Mouse (Mus musculus) forebrain, embryonic 14.5 days (tissue): ENCODE measurements around the gene Hdac6. TPM values are rescaled to one million over a fixed set of nuclear protein-coding genes. Genes with fewer than 3 reads are reported as not detected.

Source experiments
- ATAC-seq: fragments of 200-750 bp; cut with Nextera tagmentation; 2 replicates; pipeline ENCODE4 v1.8.0; 2017; ENCODE audit warnings: mild to moderate bottlenecking, moderate library complexity
- DNase-seq: peaks from one replicate; pipeline ENCODE4 v3.0.0-alpha.2; 2015; ENCODE audit warnings: low spot score
- H3K27ac ChIP-seq: fragments of 300-500 bp; sonication (generic); 2 replicates; pipeline ENCODE4 v1.5.1; 2014; ENCODE audit warnings: low read depth, mild to moderate bottlenecking, control low read depth, low read length, moderate library complexity
- H3K27me3 ChIP-seq: fragments of 300-500 bp; sonication (generic); replicated peaks from 2 replicates; pipeline ENCODE4 v1.6.1; 2014; ENCODE audit warnings: low read length, control low read depth, mixed read lengths; ENCODE audit not compliant: control insufficient read depth, insufficient read depth
- H3K36me3 ChIP-seq: fragments of 300-500 bp; sonication (generic); 2 replicates; pipeline ENCODE4 v1.6.1; 2014; ENCODE audit warnings: low read length, control low read depth; ENCODE audit not compliant: control insufficient read depth, insufficient read depth
- H3K4me1 ChIP-seq: fragments of 300-500 bp; sonication (generic); 2 replicates; pipeline ENCODE4 v1.6.1; 2014; ENCODE audit warnings: antibody characterized with exemption, low read length, control low read depth; ENCODE audit not compliant: control insufficient read depth, insufficient read depth
- H3K4me2 ChIP-seq: fragments of 300-500 bp; sonication (generic); 2 replicates; pipeline ENCODE4 v1.6.1; 2014; ENCODE audit warnings: mild to moderate bottlenecking, control low read depth, low read length
- H3K4me3 ChIP-seq: fragments of 300-500 bp; sonication (generic); 2 replicates; pipeline ENCODE4 v1.5.1; 2014; ENCODE audit warnings: low read depth, low read length, control low read depth
- H3K9ac ChIP-seq: fragments of 300-500 bp; sonication (generic); 2 replicates; pipeline ENCODE4 v1.6.1; 2014; ENCODE audit warnings: mild to moderate bottlenecking, low read length, control low read depth, moderate library complexity
- H3K9me3 ChIP-seq: fragments of 300-500 bp; sonication (generic); replicated peaks from 2 replicates; pipeline ENCODE4 v1.6.1; 2016; ENCODE audit warnings: low read length, control low read depth, mixed read lengths; ENCODE audit not compliant: control insufficient read depth
- WGBS: fragments of 180-500 bp; shearing (Covaris S2); extraction: QIAGEN DNeasy Blood & Tissue Kit; methylation state at CpG from one replicate; pipeline ENCODE4 v1.1.7; 2014; 5-methylcytosine and 5-hydroxymethylcytosine counted together
- polyA plus RNA-seq: library from polyadenylated mRNA; unstranded; fragments of >200 nt; fragmentation: Nextera tagmentation; extraction: Ambion mirVana; gene quantifications from 2 replicates; pipeline ENCODE4 v1.2.1, GENCODE M21; 2014

Hdac6 gene
- polyA plus RNA-seq, 1 experiment from 2014 or later: 43.3 TPM

- Histone ChIP-seq H3K4me2 (no peak within 1 kb of the TSS), H3K9ac (no peak within 1 kb of the TSS), H3K9me3 (no peaks in the 10 kb centered on the region), H3K27ac (no peak within 1 kb of the TSS), H3K4me3 (no peak within 1 kb of the TSS), H3K27me3 (no peaks in the 10 kb centered on the region), H3K4me1 (no peaks in the 10 kb centered on the region), H3K36me3 (0 out of 2 replicates have a peak, but pooled peaks cover 11% of the 10 kb centered on the region)
- 80% methylated on average over 5 of the region's 5 CpGs for WGBS
- ATAC-seq (no peak), DNase-seq (no peak)
These were observed 40.0 kb downstream of the Hdac6 start, which contains the start of gene Gm10491 for GRCm38 (mm10) chrX:7907735-7908134. Gm10491 (minus strand) TSS chrX:7907835.

GRCm38 (mm10) chrX:7904441-7904840 lies 43.2 kb downstream of the Hdac6 start:
- H3K27ac ChIP-seq: no peak overlapping the region
- H3K4me2 ChIP-seq: no peak overlapping the region
- H3K27me3 ChIP-seq: no peaks in the 10 kb centered on the region
- 95% methylated on average over 5 of the region's 5 CpGs for WGBS
- H3K36me3 ChIP-seq: 0 out of 2 replicates have a peak, but pooled peaks cover 11% of the 10 kb centered on the region
- ATAC-seq (no peak), DNase-seq (no peak)
- H3K9ac ChIP-seq: no peak overlapping the region
- H3K4me1 ChIP-seq: no peaks in the 10 kb centered on the region
- no peaks in the 10 kb centered on the region for H3K9me3 ChIP-seq
- no peak overlapping the region for H3K4me3 ChIP-seq

GRCm38 (mm10) chrX:7898880-7899874 lies 48.5 kb downstream of the Hdac6 start, which contains the start of the genes Pqbp1 and Timm17b:
Pqbp1 (minus strand) TSS chrX:7899269.
Timm17b (plus strand) TSS chrX:7899357.
- H3K27ac ChIP-seq: peak within 1 kb of the TSS; percentile 76
- H3K27me3 ChIP-seq: no peaks in the 10 kb centered on the region
- H3K36me3 ChIP-seq: peaks cover 21% of the 10 kb centered on the region
- peak within 1 kb of the TSS; percentile 65 for H3K9ac ChIP-seq
- WGBS: 29% methylated on average over 62 of the region's 62 CpGs
- DNase-seq: peak; percentile 97
- H3K4me2 ChIP-seq: peak within 1 kb of the TSS; percentile 56
- peak; percentile 99 for ATAC-seq
- no peaks in the 10 kb centered on the region for H3K9me3 ChIP-seq
- peak within 1 kb of the TSS; percentile 52 for H3K4me3 ChIP-seq
- H3K4me1 ChIP-seq: no peaks in the 10 kb centered on the region

- peak overlapping the region; percentile 52 for H3K4me3 ChIP-seq
- ATAC-seq (no peak), DNase-seq (no peak)
- H3K9ac ChIP-seq: peak overlapping the region; percentile 65
- no peaks in the 10 kb centered on the region for H3K9me3 ChIP-seq
- peaks cover 21% of the 10 kb centered on the region for H3K36me3 ChIP-seq
- H3K4me1 ChIP-seq: no peaks in the 10 kb centered on the region
- H3K4me2 ChIP-seq: peak overlapping the region; percentile 56
- no peak overlapping the region for H3K27ac ChIP-seq
- 38% methylated on average over 13 of the region's 13 CpGs for WGBS
- no peaks in the 10 kb centered on the region for H3K27me3 ChIP-seq
These were observed 49.5 kb downstream of the Hdac6 start for GRCm38 (mm10) chrX:7898211-7898610.

- ATAC-seq: peak; percentile 87
- Histone ChIP-seq H3K4me1 (peaks cover 2% of the 10 kb centered on the region), H3K27me3 (no peaks in the 10 kb centered on the region), H3K9me3 (no peaks in the 10 kb centered on the region), H3K9ac (peak within 1 kb of the TSS; percentile 58), H3K4me3 (peak within 1 kb of the TSS; percentile 50), H3K27ac (peak within 1 kb of the TSS; percentile 80), H3K4me2 (peak within 1 kb of the TSS; percentile 59), H3K36me3 (0 out of 2 replicates have a peak, but pooled peaks cover 4% of the 10 kb centered on the region)
- WGBS: 27% methylated on average over 48 of the region's 49 CpGs
- peak; percentile 82 for DNase-seq
These were observed 63.7 kb downstream of the Hdac6 start, which contains the start of gene Slc35a2 for GRCm38 (mm10) chrX:7883841-7884567. Slc35a2 (plus strand) TSS chrX:7884028.

Other genes starting within 250 kb of the Hdac6 start
- 30.2 and 31.3 TPM in 2 replicates for gene Wdr45, start 233.6 kb downstream of the Hdac6 start, polyA plus RNA-seq
- gene Gm45208, start 225.6 kb downstream of the Hdac6 start, polyA plus RNA-seq: not detected in 2 replicates
- 139 and 145 TPM in 2 replicates for gene Praf2, start 219.4 kb downstream of the Hdac6 start, polyA plus RNA-seq
- gene Ccdc120, start 197.0 kb downstream of the Hdac6 start, polyA plus RNA-seq: 43.8 and 45.3 TPM in 2 replicates
- 16.1 and 23.9 TPM in 2 replicates for gene Tfe3, start 185.3 kb downstream of the Hdac6 start, polyA plus RNA-seq
- gene Gripap1, start 158.1 kb downstream of the Hdac6 start, polyA plus RNA-seq: 44.0 and 50.4 TPM in 2 replicates
- gene Kcnd1, start 125.6 kb downstream of the Hdac6 start, polyA plus RNA-seq: 1.3 and 1.6 TPM in 2 replicates
- gene Otud5, start 106.5 kb downstream of the Hdac6 start, polyA plus RNA-seq: 31.8 and 36.9 TPM in 2 replicates
- 11.3 and 15.1 TPM in 2 replicates for gene Pim2, start 69.6 kb downstream of the Hdac6 start, polyA plus RNA-seq
- gene Slc35a2, start 63.9 kb downstream of the Hdac6 start, polyA plus RNA-seq: 17.1 and 17.8 TPM in 2 replicates
- gene Pqbp1, start 48.6 kb downstream of the Hdac6 start, polyA plus RNA-seq: 144 and 172 TPM in 2 replicates
- gene Timm17b, start 48.5 kb downstream of the Hdac6 start, polyA plus RNA-seq: 193 and 227 TPM in 2 replicates
- gene Gm10491, start 40.1 kb downstream of the Hdac6 start, polyA plus RNA-seq: not detected in 2 replicates
- not detected in 2 replicates for gene Gm10490, start 38.3 kb downstream of the Hdac6 start, polyA plus RNA-seq
- 84.4 and 111 TPM in 2 replicates for gene Pcsk1n, start 28.1 kb downstream of the Hdac6 start, polyA plus RNA-seq
- not detected in 2 replicates for gene Eras, start 19.3 kb downstream of the Hdac6 start, polyA plus RNA-seq
- gene Gata1, start 30.2 kb upstream of the Hdac6 start, polyA plus RNA-seq: 0.11 and 0.19 TPM in 2 replicates
- 0.46 TPM in 1 of 2 replicates, not detected in the other for gene Glod5, start 70.6 kb upstream of the Hdac6 start, polyA plus RNA-seq
- 42.8 and 47.7 TPM in 2 replicates for gene Suv39h1, start 126.9 kb upstream of the Hdac6 start, polyA plus RNA-seq
- 0.15 and 0.33 TPM in 2 replicates for gene Was, start 142.6 kb upstream of the Hdac6 start, polyA plus RNA-seq
- gene Wdr13, start 185.0 kb upstream of the Hdac6 start, polyA plus RNA-seq: 35.2 and 43.2 TPM in 2 replicates
- 388 and 477 TPM in 2 replicates for gene Rbm3, start 198.0 kb upstream of the Hdac6 start, polyA plus RNA-seq
- gene Tbc1d25, start 228.3 kb upstream of the Hdac6 start, polyA plus RNA-seq: 19.7 and 26.5 TPM in 2 replicates
- 25.3 and 28.5 TPM in 2 replicates for gene Ebp, start 245.6 kb upstream of the Hdac6 start, polyA plus RNA-seq